Mouse (Mus musculus) left cerebral cortex, adult 11 months (tissue): ENCODE measurements around the gene Gdf3.
"Not testable (repeated sequence)": the region's sequence is repeated elsewhere in the genome, so short reads cannot be mapped to it uniquely, and the experiment has no call there.

Source experiments
- DNase-seq: peaks from one replicate; pipeline ENCODE4 v3.0.0; 2022; ENCODE audit warnings: low spot score

Gene Gdf3

DNA sequence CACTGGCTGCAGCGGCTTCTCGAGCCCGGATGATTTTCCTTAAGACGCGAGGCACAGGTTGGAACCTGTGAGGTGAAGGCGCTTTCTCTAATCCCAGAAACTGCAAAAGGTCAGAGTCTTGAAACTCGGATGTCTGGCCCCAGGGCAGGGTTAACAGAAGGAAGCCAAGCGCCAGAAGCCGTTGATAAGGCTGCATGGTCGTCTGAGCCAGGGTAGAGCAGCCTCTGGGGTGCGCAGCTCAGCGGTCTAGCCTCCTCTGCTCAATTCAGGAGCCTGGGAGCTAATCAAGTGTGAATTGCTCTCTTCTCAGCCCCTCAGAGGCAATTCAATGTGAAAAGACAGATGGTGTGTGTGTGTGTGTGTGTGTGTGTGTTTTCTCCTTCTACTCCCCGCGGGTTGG lies at the start of gene Gdf3:
TSS of gene Gdf3 (minus strand) at position 317 of the 400 bp plus-strand sequence.
- no peak for DNase-seq

- no peak for DNase-seq
Measured at GRCm38 (mm10) chr6:122659567-122659966, 49.7 kb upstream of the Gdf3 start.

DNA sequence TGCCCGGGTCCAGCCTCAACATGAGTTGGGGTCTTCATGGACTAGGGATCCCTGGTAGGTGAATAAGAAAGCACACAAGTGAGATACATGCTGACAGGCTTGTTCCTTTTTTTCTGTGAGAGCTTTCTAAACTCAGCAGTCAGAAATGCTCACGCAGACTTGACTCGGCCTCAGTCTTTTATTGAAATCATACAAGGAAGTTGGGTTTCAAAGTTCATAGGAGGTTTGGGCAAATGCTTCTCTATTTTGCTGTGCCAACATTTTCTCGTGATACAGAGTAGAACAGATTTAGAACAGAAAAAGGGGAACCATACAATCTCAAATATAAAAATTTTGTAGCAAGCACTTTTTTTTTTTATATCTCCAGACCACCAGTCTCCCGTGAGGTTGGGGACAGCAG lies 47.7 kb upstream of the Gdf3 start:
- no peak for DNase-seq

DNA sequence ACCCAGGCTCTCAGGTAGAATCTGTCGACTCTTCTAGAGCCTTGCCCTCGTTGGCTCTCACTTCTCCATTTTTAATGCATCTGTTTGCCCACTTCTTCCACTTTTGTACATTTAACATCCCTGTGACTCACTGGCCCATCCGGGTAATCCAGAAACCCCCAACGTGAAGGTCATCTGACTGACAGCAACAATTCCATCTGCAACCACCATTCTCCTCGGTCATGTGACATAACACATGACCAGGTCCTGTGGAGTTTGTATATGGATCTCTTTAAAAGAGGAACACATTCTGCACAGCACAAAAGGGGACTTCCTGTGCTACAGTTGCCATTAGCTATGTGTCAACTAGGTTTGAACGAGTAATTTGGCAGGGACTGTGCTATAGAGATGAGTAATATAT lies 44.4 kb upstream of the Gdf3 start:
- DNase-seq, result no peak

GRCm38 (mm10) chr6:122650398-122650980 lies 40.6 kb upstream of the Gdf3 start:
- no peak for DNase-seq

- no peak for DNase-seq
Measured at GRCm38 (mm10) chr6:122649903-122650302, 40.0 kb upstream of the Gdf3 start.

DNA sequence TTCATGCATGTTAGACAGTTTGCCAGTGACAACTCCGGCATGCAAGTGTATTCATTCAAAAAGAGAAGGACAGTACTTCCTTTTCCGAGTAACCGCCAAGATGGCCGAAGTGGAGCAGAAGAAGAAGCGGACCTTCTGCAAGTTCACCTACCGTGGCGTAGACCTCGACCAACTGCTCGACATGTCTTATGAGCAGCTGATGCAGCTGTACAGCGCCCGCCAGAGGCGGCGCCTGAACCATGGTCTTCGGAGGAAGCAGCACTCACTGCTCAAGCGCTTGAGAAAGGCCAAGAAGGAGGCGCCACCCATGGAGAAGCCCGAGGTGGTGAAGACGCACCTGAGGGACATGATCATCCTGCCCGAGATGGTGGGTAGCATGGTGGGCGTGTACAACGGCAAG lies 34.3 kb upstream of the Gdf3 start:
- DNase-seq, result not testable (repeated sequence)

DNA sequence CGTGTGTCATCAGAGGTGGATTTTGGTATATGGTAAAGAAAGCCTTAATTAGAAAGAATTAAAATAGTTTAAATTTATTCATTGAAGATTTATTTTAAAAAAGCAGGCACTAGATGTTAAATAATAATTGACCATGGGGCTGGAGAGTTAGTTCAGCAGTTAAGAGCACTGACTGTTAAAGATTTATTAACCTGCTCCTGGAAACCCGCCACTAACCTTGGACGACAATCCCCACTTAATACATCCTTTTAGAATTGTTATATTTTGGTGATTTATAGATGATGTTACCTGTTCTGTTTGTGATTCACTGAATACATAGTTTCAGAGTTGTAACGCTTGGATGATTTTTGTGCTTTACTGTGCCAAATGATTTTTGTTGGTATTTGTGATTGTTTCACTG lies 27.7 kb upstream of the Gdf3 start:
- not testable (repeated sequence) for DNase-seq

DNA sequence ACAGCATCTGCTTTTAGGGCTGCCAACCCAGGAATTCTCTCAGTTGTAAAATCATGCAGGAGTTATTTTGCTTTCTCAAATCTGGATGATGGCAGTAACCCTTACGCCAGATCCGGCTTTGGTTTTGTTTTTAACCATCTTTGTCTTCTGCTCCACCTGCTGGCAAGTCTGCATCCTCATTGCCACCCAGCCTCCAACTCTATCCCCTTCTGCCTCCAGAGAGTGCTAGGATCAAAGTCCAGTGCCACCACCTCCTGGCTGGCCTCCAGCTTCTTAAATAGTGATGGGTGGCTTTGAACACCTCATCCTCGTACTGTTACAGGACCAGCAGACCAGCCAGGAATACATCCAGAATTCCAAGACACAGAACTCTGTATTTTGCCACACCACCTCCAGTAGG lies 26.8 kb upstream of the Gdf3 start:
- DNase-seq, result no peak

DNA sequence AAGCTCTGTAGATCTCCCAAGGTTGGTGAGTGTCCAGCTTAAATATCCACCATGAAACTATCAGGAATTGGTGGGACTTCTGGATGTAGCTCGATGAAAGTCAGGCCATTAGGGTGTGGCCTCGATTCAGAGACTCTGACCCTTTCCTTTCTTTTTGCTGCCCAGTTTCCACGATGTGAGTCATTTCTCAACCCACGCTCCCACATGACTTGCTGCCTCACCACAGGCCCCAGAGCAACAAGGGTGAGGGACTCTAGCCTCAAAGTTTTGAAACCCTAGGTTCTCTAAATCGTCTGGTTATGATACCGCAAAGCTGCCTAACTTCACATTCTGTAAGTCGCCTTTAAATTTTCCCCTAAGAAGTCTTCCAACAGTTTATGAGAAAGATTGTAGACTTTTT lies 25.4 kb upstream of the Gdf3 start:
- DNase-seq, result no peak

DNA sequence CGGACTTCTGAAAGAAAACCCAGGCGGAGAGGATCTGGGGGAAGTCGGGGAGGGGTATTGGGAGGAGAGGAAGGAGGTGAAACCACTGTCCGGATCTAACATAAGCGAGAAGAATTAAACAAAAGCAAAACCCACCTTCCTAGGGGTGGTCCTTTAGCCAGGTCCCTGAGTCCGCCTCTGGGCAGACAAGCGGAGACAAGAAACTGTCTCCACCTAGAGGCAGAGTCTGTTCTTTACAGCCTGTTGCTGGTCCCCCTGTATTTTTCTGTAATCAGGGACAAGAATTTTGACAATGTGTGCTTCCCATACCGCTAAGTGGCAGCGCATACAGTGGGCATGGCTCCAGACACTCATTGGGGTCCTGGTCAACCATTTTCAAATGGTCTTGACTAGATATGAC lies 23.5 kb upstream of the Gdf3 start:
- DNase-seq, result no peak

- no peak for DNase-seq
Measured at GRCm38 (mm10) chr6:122627469-122628108, 17.7 kb upstream of the Gdf3 start.

DNA sequence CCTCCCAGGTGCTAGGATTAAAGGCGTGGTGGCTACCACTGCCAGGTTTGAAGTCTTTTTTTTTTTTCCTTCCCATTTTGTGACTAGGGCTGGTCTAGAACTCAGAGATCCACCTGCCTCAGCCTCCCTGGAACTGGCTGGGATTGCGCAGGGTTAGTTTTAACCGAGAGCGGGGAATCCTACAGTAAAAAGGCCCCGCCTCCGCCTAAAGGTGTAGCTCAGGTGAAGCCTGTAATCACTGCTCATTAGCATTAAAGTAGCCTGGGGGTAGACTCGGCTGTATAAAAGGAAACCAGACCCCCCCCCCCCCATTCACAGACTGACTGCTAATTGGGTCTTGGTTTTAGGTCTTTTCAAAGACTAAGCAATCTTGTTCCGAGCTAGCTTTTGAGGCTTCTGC lies 16.2 kb upstream of the Gdf3 start, which contains the start of gene Dppa3:
TSS of gene Dppa3 (plus strand) at position 301 of the 400 bp plus-strand sequence.
- DNase-seq, result no peak

DNA sequence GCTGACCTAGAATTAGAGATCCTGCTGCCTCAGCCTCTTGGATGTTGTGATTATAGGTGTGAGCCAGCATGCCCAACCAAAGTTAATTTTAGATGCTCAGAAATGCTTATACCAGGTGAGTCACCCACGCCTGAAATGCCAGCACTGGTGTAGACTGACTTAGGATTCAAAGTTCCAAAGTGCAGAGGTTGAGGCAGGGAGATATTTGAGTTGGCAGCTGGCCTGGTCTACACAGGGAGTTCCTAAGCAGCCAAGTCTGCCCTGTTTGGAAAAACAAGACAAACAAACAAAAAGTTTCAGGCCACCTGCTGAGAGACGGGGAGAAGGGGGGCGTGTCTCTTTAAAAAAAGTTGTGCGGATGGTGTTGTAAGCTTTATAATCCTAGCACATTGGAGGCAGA lies 15.3 kb upstream of the Gdf3 start:
- DNase-seq, result no peak

GRCm38 (mm10) chr6:122624480-122624879 lies 14.6 kb upstream of the Gdf3 start:
- DNase-seq, result no peak

- DNase-seq, result no peak
Measured at GRCm38 (mm10) chr6:122621066-122621465, 11.2 kb upstream of the Gdf3 start.

DNA sequence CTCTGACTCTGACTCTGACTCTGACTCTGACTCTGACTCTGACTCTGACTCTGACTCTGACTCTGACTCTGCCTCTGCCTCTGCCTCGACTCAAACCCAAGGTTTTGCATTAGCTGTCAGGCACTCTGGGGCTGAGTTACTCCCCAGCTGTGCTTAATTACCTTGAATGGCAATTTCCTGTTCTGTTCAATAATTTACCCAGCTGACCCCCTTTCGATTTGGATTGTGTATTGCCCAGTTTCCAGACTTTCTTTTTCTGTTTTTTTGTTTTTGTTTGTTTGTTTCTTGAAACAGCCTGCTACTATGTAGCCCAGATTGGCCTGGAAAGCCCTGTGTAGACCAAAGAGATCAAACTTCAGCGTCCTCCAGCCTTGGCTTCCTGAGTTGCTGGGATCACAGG lies 6.1 kb upstream of the Gdf3 start:
- DNase-seq, result no peak

DNA sequence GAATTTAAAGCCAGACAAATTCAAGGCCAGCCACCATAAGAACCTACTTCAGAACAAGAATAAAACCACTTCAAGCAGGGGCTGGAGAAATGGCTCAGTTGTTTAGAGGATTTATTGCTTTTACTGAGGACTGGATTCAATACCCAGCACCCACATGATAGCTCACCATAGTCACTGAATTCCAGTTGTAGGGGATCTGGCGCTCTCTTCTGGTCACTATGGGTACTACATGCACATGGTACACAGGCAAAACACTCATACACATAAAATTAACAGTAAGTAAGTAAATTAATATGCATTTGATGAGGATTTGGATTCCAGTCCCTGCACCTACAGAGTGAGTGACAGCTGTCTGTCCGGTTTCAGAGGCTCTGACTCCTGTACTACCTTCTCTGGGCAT lies 4.2 kb upstream of the Gdf3 start:
- no peak for DNase-seq

- DNase-seq, result no peak
Measured at GRCm38 (mm10) chr6:122612426-122612825, 2.5 kb upstream of the Gdf3 start.

- DNase-seq, result no peak
Measured at GRCm38 (mm10) chr6:122609377-122609728, 534 bp downstream of the Gdf3 start.

DNA sequence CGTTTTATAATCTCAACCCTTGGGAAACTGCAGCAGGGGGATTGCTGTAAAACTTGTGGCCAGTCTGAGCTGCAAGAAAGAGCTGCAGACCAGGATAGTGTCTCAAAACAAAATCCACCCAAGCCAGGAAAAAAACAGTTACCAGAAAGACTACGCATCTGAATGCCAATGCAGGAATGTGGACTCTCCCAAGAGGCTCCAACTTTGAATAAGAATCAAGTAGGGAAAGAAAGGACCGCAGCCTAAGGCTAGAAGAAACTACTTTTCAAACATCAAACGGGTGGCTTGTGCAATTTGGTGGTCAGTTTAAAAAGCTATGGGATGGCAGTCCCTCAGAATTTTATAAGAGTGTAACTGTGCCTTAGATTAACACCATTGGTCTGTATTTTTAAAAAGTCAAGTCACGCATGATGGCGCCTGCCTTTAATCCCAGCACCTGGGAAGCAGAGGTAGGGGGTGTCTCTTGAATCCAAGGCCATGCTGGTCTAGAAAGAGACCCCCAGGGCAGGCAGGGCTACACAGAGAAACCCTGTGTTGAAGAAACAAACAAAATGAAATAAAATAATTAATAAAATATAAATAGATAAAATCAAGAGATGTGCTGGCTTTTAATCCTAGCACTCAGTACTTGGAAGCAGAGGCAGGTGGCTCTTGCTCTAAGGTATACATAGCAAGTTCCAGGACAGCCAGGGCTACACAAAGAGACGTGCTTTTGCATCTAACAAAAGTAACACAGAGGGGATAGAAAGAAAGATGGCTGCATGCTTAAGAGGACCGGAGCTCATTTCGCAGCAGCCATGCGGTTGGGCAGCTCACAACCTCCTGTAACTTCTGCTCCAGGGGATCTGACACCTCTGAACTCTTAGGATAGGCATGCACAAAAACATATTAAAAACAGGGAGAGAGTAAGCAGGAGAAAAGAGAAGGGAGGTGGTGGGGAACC lies 1.2 kb downstream of the Gdf3 start:
- DNase-seq, result no peak

GRCm38 (mm10) chr6:122607700-122608099 lies 2.2 kb downstream of the Gdf3 start:
- DNase-seq, result no peak

- no peak for DNase-seq
Measured at GRCm38 (mm10) chr6:122606661-122607060, 3.2 kb downstream of the Gdf3 start.
